Mouse (Mus musculus) hindbrain, postnatal 0 days (tissue): ENCODE data around the gene Ntm. TPM values are rescaled to one million over a fixed set of nuclear protein-coding genes. Genes with fewer than 3 reads are reported as not detected.

Experiments used
- ATAC-seq: fragments of 200-750 bp; cut with Nextera tagmentation; 2 replicates; pipeline ENCODE4 v1.8.0; 2017; ENCODE audit warnings: mild to moderate bottlenecking, moderate TSS enrichment, moderate library complexity
- DNase-seq: peaks from one replicate; pipeline ENCODE4 v3.0.0-alpha.2; 2015; ENCODE audit warnings: low spot score
- H3K27ac ChIP-seq: fragments of 300-500 bp; sonication (generic); 2 replicates; pipeline ENCODE4 v1.5.1; 2014; ENCODE audit warnings: mild to moderate bottlenecking
- H3K27me3 ChIP-seq: fragments of 300-500 bp; sonication (generic); 2 replicates; pipeline ENCODE4 v1.6.1; 2014; ENCODE audit warnings: low read length, mixed read lengths; ENCODE audit not compliant: insufficient read depth
- H3K36me3 ChIP-seq: fragments of 300-500 bp; sonication (generic); 2 replicates; pipeline ENCODE4 v1.6.1; 2014; ENCODE audit warnings: low read length, mixed read lengths; ENCODE audit not compliant: insufficient read depth
- H3K4me1 ChIP-seq: fragments of 300-500 bp; sonication (generic); 2 replicates; pipeline ENCODE4 v1.6.1; 2014; ENCODE audit warnings: antibody characterized with exemption, low read length, mixed read lengths; ENCODE audit not compliant: insufficient read depth
- H3K4me2 ChIP-seq: fragments of 300-500 bp; sonication (generic); 2 replicates; pipeline ENCODE4 v1.6.1; 2014; ENCODE audit warnings: low read depth, mild to moderate bottlenecking, low read length, moderate library complexity, mixed read lengths
- H3K4me3 ChIP-seq: fragments of 300-500 bp; sonication (generic); 2 replicates; pipeline ENCODE4 v1.5.1; 2014; ENCODE audit warnings: low read length
- H3K9ac ChIP-seq: fragments of 300-500 bp; sonication (generic); replicated peaks from 2 replicates; pipeline ENCODE4 v1.6.1; 2014; ENCODE audit warnings: mild to moderate bottlenecking, low read length, moderate library complexity, mixed read lengths
- H3K9me3 ChIP-seq: fragments of 300-500 bp; sonication (generic); 2 replicates; pipeline ENCODE4 v1.6.1; 2016; ENCODE audit warnings: low read length, mixed read lengths
- CTCF ChIP-seq: IDR thresholded peaks from 2 replicates; pipeline ENCODE4 v1.5.1; 2016; ENCODE audit warnings: antibody characterized with exemption, control low read depth, low read depth
- WGBS: fragments of 180-500 bp; shearing (Covaris S2); extraction: QIAGEN DNeasy Blood & Tissue Kit; methylation state at CpG from one replicate; pipeline ENCODE4 v1.1.7; 2014; 5-methylcytosine and 5-hydroxymethylcytosine counted together
- polyA plus RNA-seq: library from polyadenylated mRNA; unstranded; fragments of >200 nt; fragmentation: Nextera tagmentation; extraction: Ambion mirVana; gene quantifications from 2 replicates; pipeline ENCODE4 v1.2.1, GENCODE M21; 2015
- total RNA-seq: library from RNA; depleted of rRNA; stranded (reverse); fragments of >200 nt; gene quantifications from 2 replicates; pipeline ENCODE4 v1.2.3, GENCODE M21; 2014

Ntm gene
- total and polyA plus RNA-seq, 2 experiments from 2014 or later: 208 to 268 TPM

- H3K27me3 ChIP-seq: no peaks in the 10 kb centered on the region
- 11% methylated on average over 4 of the region's 4 CpGs for WGBS
- H3K4me1 ChIP-seq: peaks cover 22% of the 10 kb centered on the region; the same call in 1 of the 2 replicates
- H3K4me3 ChIP-seq: no peak overlapping the region
- no peaks in the 10 kb centered on the region for H3K36me3 ChIP-seq
- no peaks in the 10 kb centered on the region for H3K9me3 ChIP-seq
- H3K27ac ChIP-seq: peak overlapping the region; percentile 1; the same call in 1 of the 2 replicates
- no peak overlapping the region for H3K4me2 ChIP-seq
- H3K9ac ChIP-seq: no peak overlapping the region
- TF ChIP-seq CTCF: no peak
- no peak for ATAC-seq
- no peak for DNase-seq
Observed at GRCm38 (mm10) chr9:29433910-29434309, 529.0 kb downstream of the Ntm start.

DNA sequence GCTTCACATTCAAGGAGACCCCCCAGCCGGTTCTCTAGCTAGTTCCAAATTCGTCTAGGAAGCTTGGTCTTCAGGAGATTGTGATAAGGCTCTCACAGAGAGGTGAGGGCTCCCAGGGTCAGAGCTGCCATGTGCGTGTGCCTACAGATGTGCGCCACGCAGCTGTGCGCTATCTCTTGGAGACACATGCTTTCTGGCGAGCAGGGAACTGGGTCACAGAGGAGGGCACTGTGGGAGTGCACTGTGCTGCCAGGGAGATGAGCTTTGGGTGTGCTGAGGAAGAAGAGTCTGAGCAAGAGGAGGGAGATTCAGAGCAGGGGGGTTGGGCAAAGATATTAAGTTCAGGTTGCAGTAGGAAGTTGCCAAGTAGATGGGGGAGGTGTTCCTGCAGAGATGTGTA is 529.8 kb downstream of the Ntm start:
- Histone ChIP-seq H3K4me2 (no peak overlapping the region), H3K9ac (no peak overlapping the region), H3K27me3 (no peaks in the 10 kb centered on the region), H3K27ac (no peak overlapping the region), H3K36me3 (no peaks in the 10 kb centered on the region), H3K9me3 (no peaks in the 10 kb centered on the region), H3K4me3 (no peak overlapping the region), H3K4me1 (peaks cover 22% of the 10 kb centered on the region; the same call in 1 of the 2 replicates)
- DNase-seq: no peak
- TF ChIP-seq CTCF: no peak
- no peak for ATAC-seq
- 65% methylated on average over 7 of the region's 7 CpGs for WGBS

DNA sequence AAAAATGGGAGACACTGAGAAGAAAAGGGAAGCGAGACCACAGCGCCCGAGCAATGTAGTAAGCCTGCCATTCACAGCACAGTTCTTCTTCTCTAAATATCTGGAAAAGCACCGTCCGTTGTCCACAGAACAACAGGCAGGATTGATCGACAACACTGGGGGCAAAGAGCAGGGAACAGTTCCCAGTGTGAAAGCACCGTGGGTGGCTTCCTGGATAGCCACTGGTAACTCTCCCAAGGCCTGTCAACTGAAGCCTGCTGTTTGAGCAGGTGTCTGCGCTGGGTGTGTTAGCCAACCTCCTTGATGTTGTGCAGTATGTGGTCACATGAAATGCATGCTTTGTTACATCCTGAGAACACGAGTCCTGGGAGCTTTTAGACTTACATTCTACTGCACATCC is 531.4 kb downstream of the Ntm start:
- Histone ChIP-seq H3K9ac (no peak overlapping the region), H3K9me3 (no peaks in the 10 kb centered on the region), H3K4me3 (no peak overlapping the region), H3K4me1 (peaks cover 22% of the 10 kb centered on the region; the same call in 1 of the 2 replicates), H3K36me3 (no peaks in the 10 kb centered on the region), H3K4me2 (no peak overlapping the region), H3K27me3 (no peaks in the 10 kb centered on the region), H3K27ac (no peak overlapping the region; the same call in 1 of the 2 replicates)
- no peak for TF ChIP-seq CTCF
- DNase-seq (no peak), ATAC-seq (no peak)
- WGBS: 54% methylated on average over 9 of the region's 9 CpGs

- ATAC-seq (no peak), DNase-seq (no peak)
- no peak overlapping the region for H3K4me2 ChIP-seq
- no peaks in the 10 kb centered on the region for H3K27me3 ChIP-seq
- TF ChIP-seq CTCF: no peak
- H3K4me1 ChIP-seq: peaks cover 22% of the 10 kb centered on the region; the same call in 1 of the 2 replicates
- H3K36me3 ChIP-seq: no peaks in the 10 kb centered on the region
- H3K9ac ChIP-seq: no peak overlapping the region
- no peak overlapping the region for H3K27ac ChIP-seq
- no peak overlapping the region for H3K4me3 ChIP-seq
- H3K9me3 ChIP-seq: no peaks in the 10 kb centered on the region
- WGBS: 67% methylated on average over 3 of the region's 3 CpGs
Observed at GRCm38 (mm10) chr9:29430189-29430588, 532.8 kb downstream of the Ntm start.

DNA sequence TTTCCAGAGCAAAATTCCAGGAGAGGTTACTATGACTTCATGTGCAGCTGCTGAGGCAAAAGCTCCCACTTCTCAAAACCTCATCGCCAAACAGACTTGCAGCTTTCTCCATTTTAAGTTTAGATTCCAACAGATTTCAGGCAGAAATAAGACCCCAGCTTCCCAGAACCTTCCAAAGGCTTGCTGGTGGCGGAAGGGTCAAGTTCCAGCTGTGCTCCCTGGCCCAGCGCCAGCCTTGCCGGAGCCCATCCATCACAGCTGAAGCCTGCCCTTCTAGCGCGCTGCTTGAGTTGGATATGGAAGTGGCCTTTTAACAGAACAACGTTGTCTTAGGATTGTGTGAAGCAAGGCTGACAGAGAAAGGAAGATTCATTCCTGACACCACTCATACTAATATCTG is 534.6 kb downstream of the Ntm start:
- ATAC-seq (0 out of 2 replicates have a peak, but pooled peaks have one; percentile 32), DNase-seq (peak; percentile 62)
- Histone ChIP-seq H3K4me1 (peaks cover 16% of the 10 kb centered on the region; the same call in 1 of the 2 replicates), H3K27me3 (no peaks in the 10 kb centered on the region), H3K4me3 (no peak overlapping the region), H3K4me2 (no peak overlapping the region), H3K9ac (no peak overlapping the region), H3K36me3 (no peaks in the 10 kb centered on the region), H3K9me3 (no peaks in the 10 kb centered on the region), H3K27ac (no peak overlapping the region)
- no peak for TF ChIP-seq CTCF
- 15% methylated on average over 7 of the region's 7 CpGs for whole genome bisulfite sequencing

DNA sequence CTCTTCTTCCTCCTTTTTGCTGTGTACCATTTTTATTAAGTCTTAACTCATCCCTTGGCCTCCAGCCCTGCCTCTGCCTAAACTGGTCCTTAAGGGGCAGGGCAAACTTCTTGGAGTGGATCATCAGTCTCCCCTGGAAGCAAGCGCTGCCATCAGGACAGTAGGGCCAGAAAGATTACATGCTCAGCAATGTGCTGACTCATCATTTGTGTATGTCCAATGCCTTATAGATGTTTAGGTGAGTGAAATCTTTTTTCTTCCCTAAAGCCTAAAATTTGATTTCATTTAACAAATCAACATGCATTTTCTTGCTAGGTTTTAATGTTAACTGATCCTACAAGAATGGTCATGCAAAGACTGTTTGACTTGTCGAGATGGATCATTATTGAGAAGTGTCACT is 536.7 kb downstream of the Ntm start:
- TF ChIP-seq CTCF: no peak

DNA sequence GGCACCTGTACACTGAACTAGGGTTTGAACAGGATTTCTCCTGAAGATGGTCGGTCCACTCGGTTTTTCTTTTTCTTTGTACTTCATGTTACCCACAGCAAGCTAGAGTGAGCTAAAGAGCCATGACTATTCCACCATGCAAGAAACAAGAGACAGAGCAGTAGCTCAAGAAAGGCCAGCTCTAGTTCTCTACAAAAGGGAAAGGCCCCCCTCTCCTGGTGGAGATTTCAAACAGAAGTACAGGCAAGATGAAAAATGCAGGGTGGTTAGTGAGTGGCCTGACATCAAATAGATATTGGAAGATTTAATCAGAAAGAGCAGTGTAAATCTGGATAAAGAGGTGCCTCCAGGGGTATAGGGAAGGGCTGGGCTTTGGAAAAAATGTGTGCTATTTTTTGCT is 547.4 kb downstream of the Ntm start:
- 68% methylated on average over 2 of the region's 2 CpGs for WGBS
- no peak for ATAC-seq

More for the DNA sequence above, 536.7 kb downstream of the Ntm start:
- Histone ChIP-seq H3K9ac (no peak overlapping the region), H3K27ac (no peak overlapping the region), H3K36me3 (no peaks in the 10 kb centered on the region), H3K4me2 (no peak overlapping the region), H3K4me3 (no peak overlapping the region), H3K9me3 (no peaks in the 10 kb centered on the region), H3K27me3 (no peaks in the 10 kb centered on the region), H3K4me1 (peaks cover 11% of the 10 kb centered on the region; the same call in 1 of the 2 replicates)
- ATAC-seq (no peak), DNase-seq (no peak)
- 93% methylated on average over 2 of the region's 2 CpGs for WGBS

More for the DNA sequence above, 547.4 kb downstream of the Ntm start:
- Histone ChIP-seq H3K36me3 (no peaks in the 10 kb centered on the region), H3K4me2 (no peak overlapping the region), H3K9me3 (no peaks in the 10 kb centered on the region), H3K27ac (no peak overlapping the region), H3K9ac (no peak overlapping the region), H3K27me3 (no peaks in the 10 kb centered on the region), H3K4me3 (no peak overlapping the region), H3K4me1 (0 out of 2 replicates have a peak, but pooled peaks cover 3% of the 10 kb centered on the region)
- peak; percentile 58 for DNase-seq
- peak; percentile 57 for TF ChIP-seq CTCF
